Mouse (Mus musculus): ENCODE results near the gene Rad18. TPM values are rescaled to one million over a fixed set of nuclear protein-coding genes. Genes with fewer than 3 reads are reported as not detected.

The Rad18 gene
- total RNA-seq, 2 experiments from 2014 or later: 12.7 to 12.8 TPM

- no peak for DNase-seq
These were observed 12.4 kb downstream of the Rad18 start for GRCm38 (mm10) chr6:112684065-112684464.

GRCm38 (mm10) chr6:112632071-112632470, 64.4 kb downstream of the Rad18 start:
- no peak for DNase-seq

- DNase-seq: no peak
These were observed 66.2 kb downstream of the Rad18 start for GRCm38 (mm10) chr6:112630291-112630690.

DNA sequence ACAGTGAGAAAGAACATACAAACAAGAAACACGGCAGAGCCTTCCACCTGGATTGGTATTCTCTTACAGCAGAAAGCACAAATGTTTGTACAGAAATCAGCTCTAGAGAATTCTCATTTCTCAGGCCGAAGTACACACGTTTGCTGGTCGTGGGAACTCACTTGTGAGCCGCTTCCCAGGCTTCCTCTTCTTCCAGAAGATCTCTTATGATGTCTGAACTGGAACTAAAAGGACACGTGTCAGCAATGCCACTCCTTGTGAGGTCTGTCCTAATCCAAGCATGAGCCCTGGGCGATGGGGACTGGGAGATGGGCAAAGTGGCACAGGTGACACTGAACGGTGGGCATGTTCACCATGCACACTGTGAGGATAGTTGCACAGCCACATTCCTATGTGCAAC, 68.2 kb downstream of the Rad18 start:
- no peak for DNase-seq

GRCm38 (mm10) chr6:112622321-112622720, 74.2 kb downstream of the Rad18 start:
- no peak for DNase-seq

- DNase-seq: no peak
These were observed 76.5 kb downstream of the Rad18 start for GRCm38 (mm10) chr6:112620027-112620426.

- no peak for DNase-seq
These were observed 78.7 kb downstream of the Rad18 start for GRCm38 (mm10) chr6:112617728-112618318.

- DNase-seq: no peak
These were observed 87.5 kb downstream of the Rad18 start for GRCm38 (mm10) chr6:112609027-112609426.

DNA sequence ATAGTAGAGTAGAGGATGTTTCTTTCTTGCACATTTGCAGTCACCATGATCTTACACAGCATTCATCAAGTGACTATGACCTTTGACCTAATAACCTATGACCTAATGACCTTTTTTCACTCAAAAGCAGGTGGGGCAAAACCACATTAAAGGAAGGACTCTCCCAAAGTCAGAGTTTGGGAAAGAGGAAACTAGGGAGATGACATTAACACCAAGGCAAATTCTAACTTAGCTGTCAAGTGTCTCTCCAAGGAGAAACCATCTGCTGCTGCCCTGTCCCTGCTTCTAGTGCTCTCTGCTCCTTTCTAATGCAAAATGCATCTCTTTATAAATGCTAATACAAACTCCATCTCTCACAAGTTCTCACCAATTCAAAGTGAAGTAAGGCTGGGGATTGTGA, 92.6 kb downstream of the Rad18 start:
- no peak for DNase-seq

- no peak for DNase-seq
These were observed 101.5 kb downstream of the Rad18 start for GRCm38 (mm10) chr6:112594971-112595370.

GRCm38 (mm10) chr6:112587912-112588311, 108.6 kb downstream of the Rad18 start:
- DNase-seq: no peak

DNA sequence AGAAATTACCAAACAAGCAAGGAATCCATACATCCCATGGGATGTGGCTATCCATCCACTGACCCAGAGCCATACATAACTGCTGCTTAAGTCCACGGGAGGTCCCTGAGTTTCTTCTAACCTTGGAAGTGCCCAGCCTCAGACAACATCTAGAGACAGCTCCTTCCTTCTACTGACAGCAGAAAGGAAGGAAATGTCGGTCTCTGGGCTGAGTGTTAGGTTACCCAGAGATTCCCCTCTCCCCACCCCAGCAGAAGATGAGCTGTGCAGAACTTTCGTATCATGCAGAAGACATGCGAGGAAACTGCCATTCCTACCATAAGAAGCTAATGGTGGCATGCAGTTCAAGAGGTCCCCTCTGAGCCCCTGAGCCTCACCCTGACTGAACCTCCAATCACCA, 109.5 kb downstream of the Rad18 start:
- DNase-seq: no peak

GRCm38 (mm10) chr6:112584961-112585360, 111.5 kb downstream of the Rad18 start:
- no peak for DNase-seq

DNA sequence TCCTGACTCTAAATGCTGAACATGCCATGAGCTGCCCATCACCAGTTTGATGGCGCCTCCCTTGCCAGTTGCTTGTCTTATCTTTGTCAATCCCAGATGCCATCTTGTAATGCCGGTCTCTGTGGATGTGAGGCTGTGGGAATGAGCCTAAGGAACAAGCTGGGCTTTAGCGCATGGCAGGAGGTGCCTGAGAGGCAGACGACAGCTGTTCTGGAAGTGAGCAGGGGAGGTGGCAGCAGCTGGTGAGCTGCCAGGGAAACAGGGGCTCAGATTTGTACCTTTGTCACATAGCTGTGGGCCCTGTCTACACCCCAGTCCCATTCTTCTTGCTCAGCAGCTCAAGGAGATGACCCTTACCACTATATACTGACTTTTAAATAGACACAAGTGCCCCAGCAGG, 114.5 kb downstream of the Rad18 start:
- DNase-seq: no peak

DNA sequence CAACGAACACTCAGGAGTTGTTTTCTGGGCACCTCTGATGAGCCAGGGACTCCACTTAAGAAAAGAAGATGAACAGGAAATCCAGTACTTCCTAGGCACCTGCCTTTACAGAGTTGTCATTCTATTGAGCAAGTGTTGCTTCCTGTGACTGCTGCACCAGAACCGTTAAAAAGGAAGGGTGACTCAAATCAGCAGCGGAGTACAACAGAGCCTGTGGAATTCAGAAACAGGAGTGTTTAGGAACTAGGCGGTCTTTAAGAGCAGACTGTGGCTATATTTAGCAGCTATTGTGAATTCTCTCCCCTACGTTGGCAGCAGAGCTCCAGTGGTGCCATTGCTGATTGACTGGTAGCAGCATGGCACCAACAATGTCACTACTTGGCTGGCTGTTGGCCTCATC, 119.3 kb downstream of the Rad18 start:
- no peak for DNase-seq

GRCm38 (mm10) chr6:112574558-112574957, 121.9 kb downstream of the Rad18 start:
- no peak for DNase-seq

GRCm38 (mm10) chr6:112570413-112570812, 126.1 kb downstream of the Rad18 start:
- no peak for DNase-seq

Other genes starting within 250 kb of the Rad18 start
- gene Cav3, start 237.2 kb downstream of the Rad18 start, total RNA-seq (2021): 100 to 1,000 TPM; 154 to 182 TPM
- gene Oxtr, start 206.7 kb downstream of the Rad18 start, total RNA-seq (2021): under 1 TPM; 0.07 to 0.14 TPM